Mouse (Mus musculus) left cerebral cortex, postnatal 14 days (tissue): ENCODE measurements around the gene Maml3. TPM values are rescaled to one million over a fixed set of nuclear protein-coding genes. Genes with fewer than 3 reads are reported as not detected.

Experiments used
- DNase-seq, 2 experiments: peaks; one replicate each; pipeline ENCODE4 v3.0.0; 2021 to 2022; ENCODE audit warnings: low spot score in 2 of 2, mixed read lengths in 1 of 2
- intact Hi-C: fragments of 180-260 bp; cut with DNase I; formaldehyde crosslinking; loops from one replicate; pipeline ENCODE4 v1.15.1; 2025
- total RNA-seq, 2 experiments: library from RNA; stranded (reverse); gene quantifications; 2 replicates each; pipeline ENCODE4 v1.2.3; 2021

The Maml3 gene
- total RNA-seq, 2 experiments from 2014 or later = 8.2 to 9.7 TPM

- intact Hi-C loops = loop anchor here (10.0 kb wide), 1 partner anchor 157 kb away; no protein-coding TSS in a partner anchor
- no peak for DNase-seq
These were observed 243.2 kb downstream of the Maml3 start for GRCm38 (mm10) chr3:51861631-51862030.

GRCm38 (mm10) chr3:51860458-51860857, 244.4 kb downstream of the Maml3 start:
- DNase-seq = no peak
- intact Hi-C loops = loop anchor here (10.0 kb wide), 1 partner anchor 156 kb away; no protein-coding TSS in a partner anchor

GRCm38 (mm10) chr3:51859208-51859607, 245.7 kb downstream of the Maml3 start:
- intact Hi-C loops = no loop called here
- no peak for DNase-seq

- intact Hi-C loops = no loop called here
These were observed 250.7 kb downstream of the Maml3 start for GRCm38 (mm10) chr3:51854152-51854551.

GRCm38 (mm10) chr3:51853610-51854009, 251.3 kb downstream of the Maml3 start:
- no peak for DNase-seq
- intact Hi-C loops = no loop called here

More at GRCm38 (mm10) chr3:51854152-51854551, 250.7 kb downstream of the Maml3 start:
- no peak for DNase-seq

- no peak for DNase-seq
- intact Hi-C loops = no loop called here
These were observed 252.2 kb downstream of the Maml3 start for GRCm38 (mm10) chr3:51852692-51853091.

- DNase-seq = no peak
- intact Hi-C loops = no loop called here
These were observed 253.3 kb downstream of the Maml3 start for GRCm38 (mm10) chr3:51851596-51851995.

GRCm38 (mm10) chr3:51849462-51849861, 255.4 kb downstream of the Maml3 start:
- no peak for DNase-seq
- intact Hi-C loops = no loop called here

GRCm38 (mm10) chr3:51847262-51847661, 257.6 kb downstream of the Maml3 start:
- intact Hi-C loops = no loop called here
- DNase-seq = no peak

GRCm38 (mm10) chr3:51844255-51844654, 260.6 kb downstream of the Maml3 start:
- intact Hi-C loops = no loop called here
- DNase-seq = no peak

- intact Hi-C loops = no loop called here
- no peak for DNase-seq
These were observed 262.7 kb downstream of the Maml3 start for GRCm38 (mm10) chr3:51842140-51842539.

- no peak for DNase-seq
- intact Hi-C loops = no loop called here
These were observed 263.3 kb downstream of the Maml3 start for GRCm38 (mm10) chr3:51841598-51841997.

GRCm38 (mm10) chr3:51841177-51841576, 263.7 kb downstream of the Maml3 start:
- DNase-seq = no peak

GRCm38 (mm10) chr3:51840095-51840805, 264.6 kb downstream of the Maml3 start:
- intact Hi-C loops = no loop called here
- no peak for DNase-seq

More at GRCm38 (mm10) chr3:51841177-51841576, 263.7 kb downstream of the Maml3 start:
- intact Hi-C loops = no loop called here

GRCm38 (mm10) chr3:51839353-51839715, 265.5 kb downstream of the Maml3 start:
- DNase-seq = no peak
- intact Hi-C loops = no loop called here

- DNase-seq = no peak
- intact Hi-C loops = no loop called here
These were observed 266.1 kb downstream of the Maml3 start for GRCm38 (mm10) chr3:51838696-51839352.

- DNase-seq = no peak
- intact Hi-C loops = no loop called here
These were observed 271.9 kb downstream of the Maml3 start for GRCm38 (mm10) chr3:51832985-51833384.

GRCm38 (mm10) chr3:51830821-51831429, 274.0 kb downstream of the Maml3 start:
- DNase-seq = no peak
- intact Hi-C loops = no loop called here

- intact Hi-C loops = no loop called here
These were observed 279.3 kb downstream of the Maml3 start for GRCm38 (mm10) chr3:51825530-51825929.

GRCm38 (mm10) chr3:51824506-51824905, 280.4 kb downstream of the Maml3 start:
- intact Hi-C loops = no loop called here
- DNase-seq = no peak

More at GRCm38 (mm10) chr3:51825530-51825929, 279.3 kb downstream of the Maml3 start:
- DNase-seq = no peak
